Mouse (Mus musculus): ENCODE measurements around the gene Ddr2. TPM values are rescaled to one million over a fixed set of nuclear protein-coding genes. Genes with fewer than 3 reads are reported as not detected.
A peak's percentile ranks its signal among the peaks of the same experiment; 100 is the strongest.

Gene Ddr2
- total and polyA plus RNA-seq, 3 experiments, result 0.17 to 0.37 (median 0.30) TPM

DNA sequence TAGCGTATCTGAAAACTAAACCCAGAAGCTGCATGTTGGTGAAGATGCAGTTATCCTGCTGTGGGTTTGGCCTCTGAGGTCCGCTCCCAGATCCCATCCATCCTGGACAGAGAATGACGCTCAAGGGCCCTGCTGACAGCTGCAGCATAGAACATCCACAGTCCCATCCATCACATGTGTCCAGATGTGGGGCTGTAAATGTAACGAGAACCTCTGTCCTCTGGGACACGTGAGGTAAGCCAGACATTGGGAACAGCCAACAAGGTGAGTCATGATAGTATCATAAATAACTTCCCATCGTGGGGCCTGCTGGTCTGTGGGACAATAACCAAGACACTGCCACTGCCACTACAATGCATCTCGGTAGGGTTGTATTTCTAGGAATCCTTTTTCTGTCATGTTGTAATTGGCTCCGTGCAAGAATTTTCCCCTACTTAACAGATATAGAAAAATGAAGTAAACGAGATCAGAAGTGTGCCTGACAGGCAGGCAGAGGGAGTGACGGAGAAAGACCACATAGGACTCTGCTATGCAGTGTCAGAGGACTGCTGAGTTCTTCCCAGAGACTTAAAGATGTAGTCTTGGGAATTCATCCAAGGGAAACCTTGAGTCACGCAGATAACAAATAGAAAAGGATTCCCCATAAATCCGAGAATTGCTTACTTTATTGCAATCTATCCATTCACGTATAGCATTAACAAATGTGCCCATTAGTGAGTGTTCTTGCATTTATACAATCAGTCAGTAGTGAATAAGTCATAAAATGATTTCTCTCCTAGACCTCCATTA is 101.9 kb downstream of the Ddr2 start:
- no peak for TF ChIP-seq KAT2A (IDR thresholded peaks at IDR 0.05; ENCODE audit: insufficient replicate concordance, low read length)
- in situ Hi-C loops (cut with MboI; ENCODE audit: low pct_ligation_motif_present, low pct_unique_long_range_greater_than_20kb, low sequenced_read_pairs), result no loop called here
- dilution Hi-C loops (cut with MboI; ENCODE audit: extremely low pct_ligation_motif_present, extremely low pct_unique_long_range_greater_than_20kb, low sequenced_read_pairs), result no loop called here
- no peaks in the 10 kb centered on the region for H3K79me2 ChIP-seq (replicated peaks; ENCODE audit: control insufficient read depth, extremely low read depth, insufficient read depth, poor library complexity, severe bottlenecking)
- H3K27me3 ChIP-seq (replicated peaks), result peaks cover 2% of the 10 kb centered on the region
- DNase-seq (ENCODE audit: extremely low read depth), result no peak
- H3K36me3 ChIP-seq (replicated peaks in 1 of 2; ENCODE audit: control insufficient read depth in 1 of 2, insufficient read depth in 1 of 2, low read length in 1 of 2), result no peaks in the 10 kb centered on the region
- H3K9ac ChIP-seq (ENCODE audit: insufficient read depth, low read depth), result no peak overlapping the region
- no peak overlapping the region for H3K4me3 ChIP-seq (replicated peaks in 1 of 3; ENCODE audit: low read depth in 2 of 3, low read length in 2 of 3, poor library complexity in 1 of 3)
- no peak overlapping the region for H3K4me2 ChIP-seq (ENCODE audit: insufficient read depth, low read depth, poor library complexity, severe bottlenecking)
- H3K4me1 ChIP-seq (ENCODE audit: control insufficient read depth in 1 of 2, insufficient read depth in 2 of 2), result peaks cover 7 to 24% of the 10 kb centered on the region in 2 experiments
- H3K9me3 ChIP-seq (replicated peaks; ENCODE audit: low read length), result no peaks in the 10 kb centered on the region
- no peak overlapping the region for H3K27ac ChIP-seq (ENCODE audit: insufficient read depth, low read depth)

DNA sequence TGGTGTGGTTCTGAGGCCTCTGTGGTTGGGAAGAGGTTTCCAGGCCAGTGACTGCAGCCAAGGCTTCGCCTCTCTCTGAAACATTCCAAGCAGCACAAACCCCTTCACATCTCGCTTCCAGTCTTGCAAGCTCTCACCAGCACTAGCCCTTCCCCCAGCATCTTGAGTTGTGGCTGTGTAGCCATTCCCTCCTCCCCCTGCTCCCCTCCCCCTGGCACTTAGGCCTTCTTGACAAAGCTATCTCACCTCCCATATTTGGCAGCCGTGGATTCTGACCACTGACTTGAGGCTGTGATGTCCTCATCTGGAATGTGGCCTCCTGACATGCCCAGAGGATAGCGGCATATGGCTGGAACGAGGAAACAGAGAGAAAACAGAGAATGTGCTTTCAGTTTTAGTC is 104.0 kb downstream of the Ddr2 start:
- H3K27me3 ChIP-seq (replicated peaks), result peaks cover 3% of the 10 kb centered on the region
- in situ Hi-C loops (cut with MboI; ENCODE audit: low pct_ligation_motif_present, low pct_unique_long_range_greater_than_20kb, low sequenced_read_pairs) (no loop called here), dilution Hi-C loops (cut with MboI; ENCODE audit: extremely low pct_ligation_motif_present, extremely low pct_unique_long_range_greater_than_20kb, low sequenced_read_pairs) (no loop called here)
- peak overlapping the region; percentile 38; the same call in 1 of the 2 replicates for H3K4me2 ChIP-seq (ENCODE audit: insufficient read depth, low read depth, poor library complexity, severe bottlenecking)
- peaks cover 7 to 30% of the 10 kb centered on the region in 2 experiments for H3K4me1 ChIP-seq (ENCODE audit: control insufficient read depth in 1 of 2, insufficient read depth in 2 of 2)
- DNase-seq (ENCODE audit: extremely low read depth), result no peak
- no peaks in the 10 kb centered on the region for H3K36me3 ChIP-seq (replicated peaks in 1 of 2; ENCODE audit: control insufficient read depth in 1 of 2, insufficient read depth in 1 of 2, low read length in 1 of 2)
- no peaks in the 10 kb centered on the region for H3K9me3 ChIP-seq (replicated peaks; ENCODE audit: low read length)
- H3K4me3 ChIP-seq (replicated peaks in 1 of 3; ENCODE audit: low read depth in 2 of 3, low read length in 2 of 3, poor library complexity in 1 of 3), result no peak overlapping the region
- no peaks in the 10 kb centered on the region for H3K79me2 ChIP-seq (replicated peaks; ENCODE audit: control insufficient read depth, extremely low read depth, insufficient read depth, poor library complexity, severe bottlenecking)
- no peak for TF ChIP-seq CHD2 (IDR thresholded peaks at IDR 0.05; ENCODE audit: low read length)
- TF ChIP-seq SMC3 (IDR thresholded peaks at IDR 0.05; ENCODE audit: low read depth, low read length), result no peak
- no peak for TF ChIP-seq RCOR1 (conservative IDR thresholded peaks at IDR 0.05; ENCODE audit: low read depth, low read length)
- TF ChIP-seq ZNF384 (IDR thresholded peaks at IDR 0.05; ENCODE audit: low read depth, low read length), result no peak
- no peak for TF ChIP-seq HCFC1 (IDR thresholded peaks at IDR 0.05; ENCODE audit: low read depth, low read length)
- TF ChIP-seq MXI1 (IDR thresholded peaks at IDR 0.05; ENCODE audit: low read depth, low read length), result no peak
- TF ChIP-seq NELFE (IDR thresholded peaks at IDR 0.05; ENCODE audit: low read depth, low read length), result no peak
- no peak for TF ChIP-seq SIN3A (IDR thresholded peaks at IDR 0.05; ENCODE audit: low read length)
- no peak for TF ChIP-seq ELF1 (IDR thresholded peaks at IDR 0.05; ENCODE audit: low read depth, low read length)
- no peak for TF ChIP-seq GABPA (IDR thresholded peaks at IDR 0.05; ENCODE audit: insufficient replicate concordance, low read depth, low read length)
- TF ChIP-seq TBP (conservative IDR thresholded peaks at IDR 0.05; ENCODE audit: low read depth, low read length), result no peak
- no peak for TF ChIP-seq ETS1 (conservative IDR thresholded peaks at IDR 0.05; ENCODE audit: low read depth, low read length)
- TF ChIP-seq USF1 (IDR thresholded peaks at IDR 0.05; ENCODE audit: low read depth, low read length), result no peak
- TF ChIP-seq ZC3H11A (IDR thresholded peaks at IDR 0.05; ENCODE audit: low read depth, low read length), result no peak
- H3K9ac ChIP-seq (ENCODE audit: insufficient read depth, low read depth), result no peak overlapping the region
- H3K27ac ChIP-seq (ENCODE audit: insufficient read depth, low read depth), result no peak overlapping the region

All from CH12.LX (cell line).